Mouse (Mus musculus) inflammation-experienced regulatory T-cells, adult 6 months (primary cell): ENCODE measurements around the gene Relb. TPM values are rescaled to one million over a fixed set of nuclear protein-coding genes. Genes with fewer than 3 reads are reported as not detected.

Experiments
- ATAC-seq: one replicate; pipeline ENCODE4 v1.8.0; 2017
- polyA plus RNA-seq, 3 experiments: library from polyadenylated mRNA; unstranded; fragments of 100-300 nt; shearing (Covaris generic); gene quantifications; one replicate each; pipeline ENCODE4 v1.2.1; 2017

Relb gene
- polyA plus RNA-seq, 3 experiments from 2014 or later, result 11.2 to 18.9 (median 17.4) TPM

GRCm38 (mm10) chr7:19578436-19578835 is 50.8 kb downstream of the Relb start:
- ATAC-seq, result no peak

- peak; percentile 9 for ATAC-seq
These were observed 51.3 kb downstream of the Relb start for GRCm38 (mm10) chr7:19577877-19578414.

GRCm38 (mm10) chr7:19577141-19577852 is 51.9 kb downstream of the Relb start, which contains the start of the genes Zfp296 and Gemin7:
Zfp296 (plus strand) TSS chr7:19577287.
Gemin7 (minus strand) TSS chr7:19577595.
- peak; percentile 55 for ATAC-seq

- ATAC-seq, result no peak
These were observed 53.7 kb downstream of the Relb start for GRCm38 (mm10) chr7:19575559-19575958.

GRCm38 (mm10) chr7:19573776-19574140 is 55.5 kb downstream of the Relb start:
- no peak for ATAC-seq

GRCm38 (mm10) chr7:19572926-19573775 is 56.1 kb downstream of the Relb start:
- ATAC-seq, result peak; percentile 70

GRCm38 (mm10) chr7:19569647-19570046 is 59.6 kb downstream of the Relb start:
- no peak for ATAC-seq

GRCm38 (mm10) chr7:19567426-19567825 is 61.8 kb downstream of the Relb start:
- ATAC-seq, result no peak

GRCm38 (mm10) chr7:19565803-19566202 is 63.4 kb downstream of the Relb start:
- no peak for ATAC-seq

GRCm38 (mm10) chr7:19564455-19564854 is 64.8 kb downstream of the Relb start:
- no peak for ATAC-seq

GRCm38 (mm10) chr7:19563884-19564283 is 65.4 kb downstream of the Relb start:
- no peak for ATAC-seq

GRCm38 (mm10) chr7:19562643-19563410 is 66.4 kb downstream of the Relb start, which contains the start of gene Ppp1r37:
Ppp1r37 (minus strand) TSS chr7:19563076.
- no peak for ATAC-seq

GRCm38 (mm10) chr7:19561765-19562642 is 67.2 kb downstream of the Relb start:
- peak; percentile 84 for ATAC-seq

- ATAC-seq, result no peak
These were observed 67.8 kb downstream of the Relb start for GRCm38 (mm10) chr7:19561431-19561764.

GRCm38 (mm10) chr7:19560491-19561260 is 68.6 kb downstream of the Relb start:
- ATAC-seq, result no peak

- no peak for ATAC-seq
These were observed 70.3 kb downstream of the Relb start for GRCm38 (mm10) chr7:19558965-19559364.

- ATAC-seq, result no peak
These were observed 71.0 kb downstream of the Relb start for GRCm38 (mm10) chr7:19557982-19558900.

- no peak for ATAC-seq
These were observed 72.2 kb downstream of the Relb start for GRCm38 (mm10) chr7:19557086-19557485.
